Mouse (Mus musculus): ENCODE data around the gene Cass4. TPM values are rescaled to one million over a fixed set of nuclear protein-coding genes. Genes with fewer than 3 reads are reported as not detected.

The Cass4 gene
- 2.8 to 3.4 TPM (median 3.3 TPM) in 4 replicates for total RNA-seq (2023)

DNA sequence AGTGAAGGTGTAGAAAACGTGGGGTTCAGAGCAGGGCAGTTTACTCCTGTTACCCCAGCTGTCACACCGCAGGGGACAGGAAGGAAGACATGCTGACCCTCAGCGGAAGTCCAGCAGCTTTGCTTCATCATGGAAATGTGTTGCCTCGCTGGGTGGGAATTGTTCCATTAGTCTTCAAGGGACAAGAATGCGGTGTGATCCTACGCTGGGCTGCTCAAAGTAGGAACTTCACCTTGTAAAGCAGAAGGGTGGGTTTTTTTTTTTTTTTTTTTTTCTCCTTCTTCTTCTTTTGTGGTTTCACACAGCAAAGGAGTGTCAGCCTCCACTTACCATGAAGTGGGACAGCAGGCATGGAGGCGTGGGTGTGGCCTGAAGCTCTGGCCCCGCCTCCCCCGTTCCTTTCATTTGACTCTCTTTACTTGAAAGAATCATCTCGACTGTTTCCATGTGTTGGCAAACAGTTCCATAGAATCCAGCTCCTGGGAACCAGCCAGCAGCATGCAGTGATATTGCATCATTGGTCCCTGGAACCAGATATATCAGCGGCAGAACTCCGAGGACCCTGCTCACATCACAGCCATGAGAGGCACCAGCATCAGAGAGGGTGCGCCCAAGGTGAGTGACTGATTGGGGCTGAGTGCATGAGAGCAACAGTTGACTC is at the start of gene Cass4:
Gene Cass4 (plus strand): TSS at position 404 of the 661 bp plus-strand sequence.

GRCm38 (mm10) chr2:172345258-172345738 is 48.3 kb upstream of the Cass4 start, which contains the start of gene Fam210b:
Fam210b (plus strand) TSS chr2:172345565.

GRCm38 (mm10) chr2:172370411-172371223 is 23.0 kb upstream of the Cass4 start, which contains the start of the genes Aurka and Cstf1:
Aurka (minus strand) TSS chr2:172370535.
Cstf1 (plus strand) TSS chr2:172370681.

DNA sequence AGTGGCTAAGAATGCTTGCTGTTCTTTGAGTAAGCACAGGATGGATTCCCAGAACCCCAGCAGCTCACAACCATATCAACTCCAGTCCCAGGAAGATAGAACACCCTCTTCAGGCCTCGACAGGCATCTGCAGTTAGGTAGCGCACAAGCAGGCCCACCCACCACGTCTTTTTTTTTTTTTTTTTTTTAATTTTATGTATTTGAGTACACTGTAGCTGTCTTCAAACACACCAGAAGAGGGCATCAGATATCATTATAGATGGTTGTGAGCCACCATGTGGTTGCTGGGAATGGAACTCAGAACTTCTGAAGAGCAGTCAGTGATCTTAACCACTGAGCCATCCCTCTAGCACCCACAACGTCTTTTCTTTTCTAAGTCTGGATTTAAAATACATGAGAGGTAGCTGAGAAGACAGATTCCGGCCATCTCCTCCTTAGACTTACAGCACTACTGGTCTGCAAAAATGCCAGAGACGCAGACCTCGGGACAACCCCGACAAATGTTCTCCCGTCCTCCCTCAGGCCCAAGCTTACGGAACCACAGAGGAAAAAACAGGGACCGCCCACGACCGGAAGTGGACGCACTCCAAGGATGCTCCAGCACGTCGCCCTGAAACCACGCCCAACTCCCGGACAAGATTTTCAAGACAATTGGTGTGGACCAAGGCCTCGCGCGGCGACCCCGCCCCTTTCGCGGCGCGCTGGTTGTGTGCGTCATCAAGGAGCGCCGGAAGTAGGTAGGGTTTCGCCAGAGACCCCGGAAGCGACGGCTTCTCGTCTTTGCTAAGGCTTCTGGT is 46.4 kb downstream of the Cass4 start, which contains the start of gene Rtf2:
Gene Rtf2 (plus strand): TSS at position 714 of the 797 bp plus-strand sequence.

DNA sequence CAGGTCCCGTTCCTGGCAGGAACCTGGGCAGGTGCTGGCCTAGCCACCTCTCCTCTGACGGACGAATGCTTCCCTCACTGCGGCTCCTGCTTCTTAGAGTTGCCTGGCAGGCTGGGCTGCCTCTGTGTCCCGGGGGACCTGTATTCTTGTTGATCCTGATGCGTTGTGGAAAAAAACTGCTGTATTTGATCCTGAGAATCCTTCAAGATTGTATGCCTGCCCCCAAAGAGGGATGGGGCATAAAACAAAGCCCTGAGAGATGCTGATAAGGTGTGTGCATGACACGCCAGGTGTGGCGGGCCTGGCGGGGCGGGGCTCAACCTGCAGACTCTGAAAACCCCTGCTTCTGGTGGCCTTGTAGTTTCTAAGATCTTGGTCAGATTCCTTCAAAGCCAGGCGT is 64.9 kb downstream of the Cass4 start, which contains the start of gene Gcnt7:
Gene Gcnt7 (minus strand): TSS at position 101 of the 400 bp plus-strand sequence.

DNA sequence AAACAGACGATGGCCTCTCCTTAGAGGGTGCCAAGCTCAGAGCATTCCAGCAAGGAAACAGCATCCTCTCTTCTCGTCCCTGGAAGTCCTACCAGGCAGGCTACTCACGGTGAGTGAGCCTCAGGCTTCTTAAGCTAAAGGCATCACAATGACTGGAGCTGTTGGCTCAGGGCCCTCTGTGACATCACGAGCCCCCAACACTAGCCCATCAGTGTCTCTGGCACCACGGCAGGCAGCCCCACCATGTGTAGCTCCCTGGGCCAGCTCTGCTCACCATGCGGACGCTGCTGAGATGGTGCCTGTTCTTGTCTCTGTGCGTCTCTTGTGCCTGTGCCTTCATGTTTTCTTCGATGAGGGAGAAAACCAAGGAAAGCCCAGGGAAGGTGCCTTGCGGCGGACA is 78.7 kb downstream of the Cass4 start, which contains the start of gene Fam209:
Gene Fam209 (plus strand): TSS at position 203 of the 400 bp plus-strand sequence.

Other genes starting within 250 kb of the Cass4 start
- not detected in 4 replicates for gene Mc3r, start 145.3 kb upstream of the Cass4 start, total RNA-seq (2023)
- gene Fam210b, start 48.2 kb upstream of the Cass4 start, total RNA-seq (2023), result 8.5 to 10.8 TPM (median 10.0 TPM) in 4 replicates
- 5.1 to 7.8 TPM (median 6.8 TPM) in 4 replicates for gene Aurka, start 23.3 kb upstream of the Cass4 start, total RNA-seq (2023)
- gene Cstf1, start 23.1 kb upstream of the Cass4 start, total RNA-seq (2023), result 33.0 to 37.6 TPM (median 35.2 TPM) in 4 replicates
- 75.6 to 81.5 TPM (median 79.6 TPM) in 4 replicates for gene Rtf2, start 46.8 kb downstream of the Cass4 start, total RNA-seq (2023)
- gene Gcnt7, start 64.8 kb downstream of the Cass4 start, total RNA-seq (2023), result not detected in 4 replicates
- gene Fam209, start 78.7 kb downstream of the Cass4 start, total RNA-seq (2023), result 8.1 to 11.6 TPM (median 9.2 TPM) in 4 replicates
- gene Tfap2c, start 155.8 kb downstream of the Cass4 start, total RNA-seq (2023), result not detected in 4 replicates

Measured in B cell, adult 62 days (primary cell).